Mouse (Mus musculus): ENCODE data around the gene Saa3.
"Not testable (repeated sequence)": the region's sequence is repeated elsewhere in the genome, so short reads cannot be mapped to it uniquely, and the experiment has no call there.

Saa3 gene

GRCm38 (mm10) chr7:46715600-46715999 is at the start of gene Saa3:
Gene Saa3 (minus strand): TSS chr7:46715700.
- no peak for DNase-seq (ENCODE audit: low read depth)

GRCm38 (mm10) chr7:46764672-46765071 is 49.2 kb upstream of the Saa3 start:
- no peak for DNase-seq (ENCODE audit: low read depth)

GRCm38 (mm10) chr7:46762601-46763000 is 47.1 kb upstream of the Saa3 start:
- DNase-seq (ENCODE audit: low read depth), result no peak

DNA sequence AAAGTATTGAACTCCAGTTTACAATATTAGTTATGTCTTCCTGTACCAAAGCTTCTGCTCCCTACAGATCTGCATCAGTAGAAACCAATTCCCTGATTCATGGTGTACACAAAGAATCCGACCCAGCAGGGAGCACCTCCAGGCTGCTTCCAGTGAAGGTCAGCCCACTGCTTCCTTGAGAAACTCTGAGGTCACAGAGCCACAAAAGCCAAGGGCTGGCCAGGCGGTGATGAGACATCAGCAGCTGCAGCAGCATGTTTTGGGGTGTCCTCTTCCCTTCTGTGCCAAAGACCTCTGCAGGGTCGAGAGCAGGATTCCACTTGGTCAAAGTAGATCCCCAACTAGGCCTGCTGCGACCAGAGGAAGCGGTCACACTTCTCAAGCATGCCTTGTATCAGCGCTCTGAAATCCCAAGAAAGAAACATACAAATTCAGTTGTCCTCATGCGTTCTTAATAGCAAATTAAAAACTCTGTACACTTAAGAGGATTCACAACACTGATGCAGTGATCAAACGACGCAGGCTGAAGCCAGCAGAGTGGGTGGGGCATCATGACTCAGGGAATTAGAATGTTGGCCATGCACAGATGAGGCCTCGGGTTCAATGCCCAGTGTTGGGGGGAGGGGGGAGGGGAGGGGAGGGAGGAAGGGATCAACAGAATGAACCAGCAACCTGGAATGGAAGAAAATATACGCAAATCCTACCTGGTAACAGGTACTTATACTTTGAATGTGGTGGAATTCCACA is 45.7 kb upstream of the Saa3 start:
- DNase-seq (ENCODE audit: low read depth), result peak; percentile 65

- no peak for DNase-seq (ENCODE audit: low read depth)
Observed at GRCm38 (mm10) chr7:46751490-46751889, 36.0 kb upstream of the Saa3 start, which contains the start of gene Saa2. Gene Saa2 (plus strand): TSS chr7:46751790.

GRCm38 (mm10) chr7:46748459-46748858 is 33.0 kb upstream of the Saa3 start:
- DNase-seq (ENCODE audit: low read depth), result peak; percentile 37

GRCm38 (mm10) chr7:46746381-46746780 is 30.9 kb upstream of the Saa3 start:
- DNase-seq (ENCODE audit: low read depth), result no peak

GRCm38 (mm10) chr7:46745816-46746215 is 30.3 kb upstream of the Saa3 start:
- DNase-seq (ENCODE audit: low read depth), result no peak

GRCm38 (mm10) chr7:46742880-46743279 is 27.4 kb upstream of the Saa3 start, which contains the start of gene Saa1:
Gene Saa1 (minus strand): TSS chr7:46742980.
- not testable (repeated sequence) for DNase-seq (ENCODE audit: low read depth)

DNA sequence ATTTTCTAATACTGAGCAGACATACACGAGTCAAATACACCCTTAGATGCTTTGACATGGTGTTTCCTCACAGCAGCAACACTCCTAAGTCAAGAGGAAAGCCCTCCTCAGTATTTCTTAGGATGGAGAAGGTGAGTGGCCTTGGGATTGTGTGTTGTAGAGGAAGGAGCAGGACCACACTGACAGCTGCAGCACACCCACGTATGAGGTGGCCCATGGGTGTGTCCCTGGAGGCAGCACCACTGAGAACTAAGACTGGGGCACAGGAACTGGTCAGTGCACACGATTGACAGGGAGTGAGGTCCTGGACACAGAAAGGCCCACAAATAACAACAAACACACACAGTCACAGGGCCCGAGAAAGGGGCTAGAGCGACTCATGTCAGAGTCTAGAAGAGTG is 24.5 kb upstream of the Saa3 start:
- DNase-seq (ENCODE audit: low read depth), result not testable (repeated sequence)

DNA sequence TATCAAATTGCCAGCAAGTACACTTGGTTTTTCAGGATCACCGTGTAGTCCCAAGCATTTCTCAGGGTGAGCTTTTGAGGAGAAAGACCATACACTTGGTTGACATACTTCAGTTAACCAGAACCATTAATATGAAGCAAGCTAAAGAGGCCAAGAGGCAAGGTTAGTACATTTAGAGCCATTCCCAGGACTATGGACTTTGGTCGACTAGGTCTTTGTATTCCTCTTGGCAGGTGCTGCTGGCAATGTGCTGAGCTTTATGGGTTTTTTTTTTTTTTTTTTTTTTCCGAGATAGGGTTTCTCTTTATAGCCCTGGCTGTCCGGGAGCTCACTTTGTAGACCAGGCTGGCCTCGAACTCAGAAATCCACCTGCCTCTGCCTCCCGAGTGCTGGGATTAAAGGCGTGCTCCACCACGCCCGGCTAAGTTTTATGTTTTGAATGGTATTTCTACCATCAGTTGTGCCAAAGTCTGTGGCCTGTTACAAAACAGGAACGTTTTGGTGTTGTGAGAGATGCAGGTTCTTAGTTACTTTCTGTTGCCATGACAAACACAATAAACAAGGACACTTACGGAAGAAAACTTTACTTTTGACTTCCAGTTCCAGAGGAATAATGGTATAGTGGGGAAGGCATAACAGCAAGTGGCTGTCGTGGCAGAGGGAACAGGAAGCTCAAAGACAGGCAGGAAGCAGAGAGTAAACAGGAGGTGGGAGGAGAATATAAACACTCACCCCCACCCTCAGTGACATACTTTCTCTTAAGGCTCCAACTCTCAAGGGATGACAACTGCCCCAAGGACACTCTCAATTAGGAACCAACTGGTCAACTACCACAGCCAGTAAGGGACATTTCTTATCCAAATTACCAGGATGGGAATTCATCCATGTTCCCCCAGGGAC is 23.3 kb upstream of the Saa3 start:
- no peak for DNase-seq (ENCODE audit: low read depth)

DNA sequence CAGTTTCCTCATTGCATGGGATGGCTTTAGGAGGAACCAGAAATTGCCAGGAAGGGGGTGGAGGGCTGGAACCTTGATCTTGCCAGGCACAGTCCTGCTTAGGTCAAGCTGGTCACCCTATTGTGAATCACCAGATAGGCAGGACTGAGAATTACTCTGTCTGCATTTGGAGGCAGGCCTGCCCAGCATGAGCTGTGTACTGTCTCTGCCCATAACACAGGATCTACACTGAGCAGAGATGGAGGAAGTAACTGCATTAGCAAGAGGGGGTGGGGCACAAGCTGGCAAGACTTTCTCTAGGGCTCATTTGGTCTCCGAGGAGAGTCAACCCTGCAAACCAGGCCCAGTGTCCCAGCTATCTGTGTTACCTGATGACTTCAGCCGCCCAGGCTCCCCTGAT is 19.5 kb upstream of the Saa3 start:
- DNase-seq (ENCODE audit: low read depth), result no peak

- no peak for DNase-seq (ENCODE audit: low read depth)
Observed at GRCm38 (mm10) chr7:46732458-46732857, 17.0 kb upstream of the Saa3 start, which contains the start of gene Saa4. Gene Saa4 (minus strand): TSS chr7:46732603.

DNA sequence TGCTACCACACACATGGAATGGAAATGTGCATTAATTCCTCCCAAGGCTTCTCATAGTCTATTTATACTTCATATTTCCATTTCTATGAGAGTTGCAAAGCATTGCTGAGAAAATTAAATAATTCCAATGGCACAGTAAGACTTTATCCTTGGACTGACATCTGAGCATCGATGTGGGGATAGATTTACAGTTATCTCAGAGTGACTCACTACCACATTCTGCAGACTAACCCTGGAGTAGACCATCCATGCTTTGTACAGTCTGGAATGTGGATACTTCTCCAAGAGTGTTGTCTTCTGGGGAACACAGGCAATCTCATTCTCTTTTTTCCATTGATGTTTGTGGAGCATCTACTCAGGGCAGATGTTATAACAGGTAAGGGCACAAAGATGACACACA is 12.1 kb upstream of the Saa3 start:
- DNase-seq (ENCODE audit: low read depth), result peak; percentile 6

DNA sequence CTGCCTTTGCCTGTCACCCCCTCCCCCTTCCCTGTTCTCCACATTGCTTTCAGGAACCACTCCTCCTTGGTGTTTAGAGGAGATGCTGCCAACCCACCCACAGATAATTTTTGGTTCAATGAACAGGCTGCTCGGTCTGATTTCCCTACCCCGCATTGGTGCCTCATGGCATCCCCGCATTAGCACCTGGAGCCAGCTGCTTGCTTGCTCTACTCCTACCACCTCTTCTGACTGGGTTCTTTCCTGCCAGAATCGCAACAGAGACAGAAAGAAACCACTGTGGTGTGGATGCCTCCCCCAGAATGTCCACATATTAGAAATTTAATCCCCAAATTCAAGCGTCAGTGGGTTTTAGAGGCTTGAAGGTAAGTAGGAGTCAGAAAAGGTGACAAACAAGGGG is 8.9 kb upstream of the Saa3 start:
- DNase-seq (ENCODE audit: low read depth), result no peak

DNA sequence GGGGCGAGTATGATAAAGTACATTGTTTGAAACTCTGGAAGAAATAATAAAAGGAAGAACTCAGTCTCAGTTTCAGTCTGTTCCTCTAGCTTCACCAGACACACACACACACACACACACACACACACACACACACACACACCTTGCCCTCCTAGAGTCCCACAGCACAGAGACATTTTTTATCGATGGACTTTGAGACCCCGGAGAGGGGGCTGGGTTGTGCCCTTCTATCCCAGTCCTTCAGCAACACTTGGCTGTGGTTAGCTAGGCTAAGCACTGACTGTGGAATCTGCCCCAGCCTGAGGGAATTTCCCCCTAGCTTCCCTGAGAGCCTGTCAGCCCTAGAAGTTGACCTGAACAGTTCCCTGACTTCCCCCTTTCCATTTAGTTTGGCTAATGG is 8.3 kb upstream of the Saa3 start:
- no peak for DNase-seq (ENCODE audit: low read depth)

GRCm38 (mm10) chr7:46723354-46723753 is 7.9 kb upstream of the Saa3 start:
- no peak for DNase-seq (ENCODE audit: low read depth)

DNA sequence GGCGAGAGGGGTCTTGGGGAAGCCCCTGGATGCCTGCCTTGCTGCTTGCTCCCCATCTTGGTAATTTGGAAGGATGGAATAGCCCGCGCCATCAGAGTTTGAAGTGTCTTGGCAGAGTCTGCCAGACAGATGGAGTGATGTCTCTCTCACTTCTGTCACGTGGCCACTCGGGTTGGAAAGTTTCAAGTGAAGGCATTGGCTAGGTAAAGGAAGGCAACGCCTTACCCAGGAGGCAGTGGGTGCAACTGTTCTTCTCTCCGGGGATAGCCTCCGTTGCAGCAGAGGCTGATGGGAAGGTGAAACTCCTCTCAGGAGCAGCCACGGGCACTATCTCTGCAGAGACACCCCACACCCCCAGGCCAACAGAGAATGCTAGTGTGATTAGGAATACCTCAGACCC is 5.0 kb upstream of the Saa3 start:
- DNase-seq (ENCODE audit: low read depth), result peak; percentile 9

GRCm38 (mm10) chr7:46719526-46719925 is 4.0 kb upstream of the Saa3 start:
- peak; percentile 85 for DNase-seq (ENCODE audit: low read depth)

GRCm38 (mm10) chr7:46718591-46719270 is 3.2 kb upstream of the Saa3 start:
- DNase-seq (ENCODE audit: low read depth), result no peak

- peak; percentile 72 for DNase-seq (ENCODE audit: low read depth)
Observed at GRCm38 (mm10) chr7:46716897-46717296, 1.4 kb upstream of the Saa3 start.

GRCm38 (mm10) chr7:46714518-46714917 is 982 bp downstream of the Saa3 start:
- DNase-seq (ENCODE audit: low read depth), result peak; percentile 81
